Mouse (Mus musculus) thymus, postnatal 14 days (tissue): Measurements from ENCODE around the gene Mtor.

Experiments
- DNase-seq: peaks from one replicate; pipeline ENCODE4 v3.0.0; 2021

Mtor gene

DNA sequence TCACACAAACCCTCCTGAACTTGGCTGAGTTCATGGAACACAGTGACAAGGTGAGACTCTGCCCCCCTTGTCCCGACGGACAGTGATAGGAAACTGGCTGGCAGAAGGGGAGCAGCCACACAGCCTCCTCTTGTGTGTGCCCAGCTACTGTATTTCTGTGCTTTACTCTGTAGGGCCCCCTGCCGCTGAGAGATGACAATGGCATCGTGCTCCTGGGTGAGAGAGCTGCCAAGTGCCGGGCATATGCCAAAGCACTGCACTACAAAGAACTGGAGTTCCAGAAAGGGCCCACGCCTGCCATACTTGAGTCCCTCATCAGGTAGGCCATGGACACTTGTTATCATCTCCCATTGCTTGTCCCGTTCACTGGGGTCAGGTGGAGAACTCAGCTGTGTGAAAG, 43.0 kb downstream of the Mtor start:
- DNase-seq = no peak

DNA sequence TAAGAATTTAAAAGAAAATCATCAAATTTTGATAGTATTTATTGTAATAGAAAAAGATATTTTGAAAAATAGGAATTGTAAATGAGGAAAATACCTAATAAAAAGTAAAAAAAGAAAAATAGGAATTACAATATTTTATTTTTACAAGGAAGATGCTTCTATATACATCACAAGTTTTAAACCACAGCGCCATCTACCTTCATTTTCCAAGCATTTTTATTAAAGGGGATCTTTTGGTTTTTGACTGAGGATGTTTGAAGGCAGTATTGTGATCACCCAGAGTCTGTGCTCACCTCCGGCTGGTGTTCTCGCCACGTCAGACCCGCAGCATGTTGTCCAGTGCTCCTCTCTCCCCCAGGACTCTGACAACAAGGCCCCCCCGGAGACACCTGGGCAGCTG, 46.7 kb downstream of the Mtor start:
- no peak for DNase-seq

DNA sequence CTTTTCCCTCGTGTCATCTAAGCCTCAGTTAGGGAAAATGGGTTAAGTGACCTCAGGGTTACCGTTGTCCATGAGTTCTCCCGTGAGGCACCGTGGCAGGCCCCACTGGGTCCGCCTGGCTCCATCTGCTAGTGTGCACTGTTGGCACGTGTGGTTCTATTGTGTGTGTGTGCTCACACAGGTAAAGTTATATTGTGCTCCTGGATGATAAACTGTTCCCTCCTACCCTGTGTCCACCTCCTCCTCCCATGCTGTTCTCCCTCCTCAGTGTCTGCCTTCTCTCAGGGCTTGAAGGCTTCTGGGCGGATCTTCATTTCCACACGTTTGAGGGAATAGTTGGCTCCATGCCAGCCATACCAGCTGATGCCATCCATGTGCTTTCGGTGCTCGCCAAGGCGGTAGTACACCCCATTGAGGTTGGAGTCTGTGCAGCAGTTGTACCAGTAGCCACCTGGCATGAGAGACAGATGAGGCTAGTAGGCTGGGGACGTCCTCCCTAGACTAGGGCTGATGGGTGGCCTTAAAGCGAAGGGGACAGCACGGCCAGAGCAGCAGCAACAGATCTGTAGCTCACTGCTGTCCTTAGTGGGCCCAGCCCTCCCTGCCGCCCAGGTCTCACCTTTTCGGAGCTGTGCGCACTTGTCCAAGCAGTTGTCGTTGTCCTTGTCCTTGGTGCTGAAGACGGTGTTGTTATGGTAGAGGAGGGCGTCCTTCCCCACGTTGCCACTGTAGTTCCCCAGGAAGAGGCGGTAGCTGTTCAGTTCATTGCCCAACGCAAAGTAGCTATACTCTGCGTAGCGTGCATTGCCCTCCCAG, 47.7 kb downstream of the Mtor start:
- DNase-seq = no peak

DNA sequence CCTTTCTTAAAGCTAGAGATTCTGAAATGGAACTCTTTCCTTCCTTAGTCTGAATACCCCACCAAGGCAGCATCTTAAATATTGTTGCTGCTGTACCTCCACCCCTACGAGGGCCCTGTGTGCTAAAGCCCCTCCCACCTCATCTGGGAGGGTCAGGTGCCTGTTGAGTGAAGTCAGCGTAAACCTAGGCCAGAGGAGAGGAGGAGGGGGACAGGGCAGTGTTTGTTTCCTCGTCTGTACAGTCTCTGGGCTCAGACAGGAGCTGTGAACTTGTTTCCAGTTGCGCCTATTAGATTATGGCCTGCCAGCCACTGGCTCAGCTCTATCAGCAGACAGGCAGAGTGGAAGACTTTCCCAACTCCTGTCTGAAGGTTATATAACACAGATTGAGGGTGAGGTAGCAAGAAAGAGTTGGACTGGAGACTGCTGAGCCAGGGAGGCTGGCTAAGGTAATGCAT, 52.0 kb downstream of the Mtor start, which contains the start of gene Angptl7:
Gene Angptl7, minus strand, starts transcription at position 51 of the 458 bp plus-strand sequence.
- no peak for DNase-seq

DNA sequence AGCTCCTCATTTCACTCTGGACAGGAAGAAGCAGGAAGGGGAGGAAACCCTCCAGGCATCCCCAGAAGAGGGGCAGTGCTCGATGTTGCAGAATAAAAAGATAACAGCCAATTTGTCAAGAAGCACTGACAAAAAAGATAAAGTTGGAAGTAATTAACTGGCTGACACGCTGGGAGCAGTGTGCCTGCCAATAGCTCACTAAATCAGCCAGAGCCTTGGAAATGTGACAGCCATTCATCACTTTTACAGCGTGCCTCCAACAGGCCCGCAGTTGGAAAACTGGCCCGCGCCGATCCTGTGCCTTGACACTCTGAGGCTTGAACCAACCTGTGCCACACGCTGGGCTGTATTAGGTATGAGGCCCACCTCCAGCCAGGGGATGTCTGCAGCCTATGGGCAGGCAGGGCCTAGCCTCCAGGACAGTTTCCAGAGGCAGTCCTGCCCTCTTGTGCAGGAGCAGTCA, 56.1 kb downstream of the Mtor start:
- DNase-seq = no peak

DNA sequence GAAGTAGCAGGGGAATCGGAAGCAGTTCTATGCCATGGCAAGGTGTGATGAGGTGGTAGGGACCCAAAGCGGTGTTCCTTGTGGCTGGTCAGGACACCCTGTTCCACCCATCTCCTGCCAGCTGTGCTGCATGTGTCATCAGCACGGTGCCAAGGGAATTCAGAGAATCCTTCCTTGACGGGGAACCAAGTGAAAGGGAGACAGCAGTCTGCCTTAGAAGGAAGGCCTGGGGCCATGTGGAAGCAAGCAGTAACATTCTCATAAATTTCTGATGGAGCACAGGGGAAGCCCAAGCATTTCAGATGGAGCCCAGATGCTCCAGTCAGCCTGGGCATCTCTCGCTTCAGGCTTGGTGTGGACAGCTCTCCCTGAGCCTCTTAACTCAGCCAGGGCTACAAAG, 59.2 kb downstream of the Mtor start:
- DNase-seq = no peak

DNA sequence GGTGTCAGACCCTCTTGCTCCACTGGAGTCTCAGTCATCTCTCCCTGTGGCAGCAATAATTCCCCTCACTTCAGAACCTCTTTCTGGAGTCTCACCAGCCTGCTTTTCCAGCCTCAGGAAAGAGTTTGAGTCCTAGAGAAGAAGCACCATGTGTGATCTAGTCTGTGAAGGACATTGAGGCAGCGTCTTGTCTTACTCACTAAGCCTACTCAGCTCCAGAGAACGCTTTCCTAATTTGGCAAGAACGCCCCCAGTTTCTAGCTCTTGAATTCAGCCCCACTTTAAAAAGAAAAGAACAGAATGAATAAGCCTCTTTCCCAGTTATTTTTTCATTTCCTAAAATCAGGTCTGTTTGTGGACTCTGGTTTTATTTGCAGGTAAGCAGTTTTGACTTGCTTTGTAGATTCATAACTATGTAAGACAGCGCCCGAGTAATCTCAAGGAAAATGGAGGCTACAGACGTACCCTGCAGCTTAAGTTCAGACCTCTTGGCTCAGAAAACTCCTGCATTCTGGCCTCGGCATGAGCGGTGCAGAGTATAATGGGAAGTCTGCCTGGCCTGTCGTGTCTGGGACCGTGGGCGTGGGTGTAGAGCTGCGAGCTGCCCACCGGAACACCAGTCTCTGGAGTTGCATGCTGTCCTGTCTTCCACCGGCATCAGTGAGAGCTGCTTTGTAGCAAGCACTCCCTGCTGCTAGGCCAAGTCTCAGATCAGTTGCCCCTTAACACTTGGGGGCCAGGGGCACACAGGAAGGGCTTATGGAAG, 59.9 kb downstream of the Mtor start:
- DNase-seq = no peak

DNA sequence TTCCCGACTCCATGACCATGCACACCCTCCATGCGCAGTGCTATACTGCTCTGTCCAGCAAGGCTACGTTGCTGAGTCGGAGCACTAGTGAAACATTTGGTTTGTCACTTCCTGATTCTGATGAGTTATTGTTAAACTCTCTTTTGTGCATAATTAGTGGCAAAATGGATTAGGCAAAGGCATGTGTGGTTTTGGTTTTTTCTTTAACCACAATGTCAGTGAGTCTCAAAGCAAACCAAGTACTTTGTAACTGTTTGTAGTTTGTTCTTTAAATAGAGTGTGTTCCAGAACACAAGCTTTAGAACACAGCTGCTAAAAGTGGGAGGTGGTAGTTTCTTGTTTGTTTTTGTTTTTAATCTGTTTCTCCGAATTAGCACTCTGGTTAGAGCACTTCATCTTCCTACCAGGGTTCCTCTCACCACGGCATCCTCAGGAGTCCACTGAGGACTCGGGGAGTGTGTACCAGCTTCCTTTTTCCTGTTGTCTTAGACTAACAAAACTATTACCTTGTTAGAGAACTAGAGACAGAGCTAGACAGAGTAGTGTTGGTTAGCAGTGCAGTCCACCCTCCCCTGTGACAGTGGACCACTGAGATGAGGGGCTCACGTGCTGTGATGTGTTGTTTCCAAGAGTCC, 61.2 kb downstream of the Mtor start:
- no peak for DNase-seq

DNA sequence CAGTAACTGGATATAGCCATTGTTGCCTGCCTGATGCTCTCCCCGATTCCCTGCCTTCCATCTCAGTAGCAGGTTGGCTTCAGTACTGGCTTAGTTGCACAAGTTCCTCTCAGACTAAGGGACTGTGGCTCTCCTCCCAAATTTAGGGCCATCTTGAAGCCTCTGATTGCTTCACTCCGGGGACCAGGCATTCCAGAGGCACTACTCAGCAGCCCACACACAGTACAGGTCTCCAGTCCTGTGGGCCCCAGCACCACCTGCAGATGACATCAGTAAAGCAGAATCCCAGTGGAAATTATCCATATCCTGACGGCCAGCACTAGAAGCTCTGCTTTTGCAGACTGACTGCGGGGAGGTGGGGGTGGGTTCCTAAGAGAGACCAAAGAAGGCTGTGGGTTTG, 62.3 kb downstream of the Mtor start:
- no peak for DNase-seq

DNA sequence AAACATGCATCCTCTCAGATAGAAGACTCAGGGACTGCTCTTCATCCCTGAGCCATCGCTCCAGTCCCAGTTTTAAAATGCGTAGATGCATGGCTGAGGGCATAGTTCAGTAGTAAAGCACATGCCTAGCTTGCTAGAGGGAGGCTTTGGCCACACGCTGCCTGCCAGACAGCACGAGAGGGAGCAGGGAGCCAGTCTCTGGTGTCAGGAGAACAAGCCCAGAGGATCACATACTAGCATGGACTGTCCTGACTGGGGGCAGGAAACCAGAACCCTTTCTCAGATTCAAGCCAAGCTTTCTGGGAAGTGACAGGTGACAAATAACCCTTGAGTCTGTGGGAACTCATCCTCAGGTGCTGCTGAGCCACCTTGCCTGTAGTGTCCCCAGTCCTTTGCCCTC, 62.9 kb downstream of the Mtor start:
- DNase-seq = no peak

DNA sequence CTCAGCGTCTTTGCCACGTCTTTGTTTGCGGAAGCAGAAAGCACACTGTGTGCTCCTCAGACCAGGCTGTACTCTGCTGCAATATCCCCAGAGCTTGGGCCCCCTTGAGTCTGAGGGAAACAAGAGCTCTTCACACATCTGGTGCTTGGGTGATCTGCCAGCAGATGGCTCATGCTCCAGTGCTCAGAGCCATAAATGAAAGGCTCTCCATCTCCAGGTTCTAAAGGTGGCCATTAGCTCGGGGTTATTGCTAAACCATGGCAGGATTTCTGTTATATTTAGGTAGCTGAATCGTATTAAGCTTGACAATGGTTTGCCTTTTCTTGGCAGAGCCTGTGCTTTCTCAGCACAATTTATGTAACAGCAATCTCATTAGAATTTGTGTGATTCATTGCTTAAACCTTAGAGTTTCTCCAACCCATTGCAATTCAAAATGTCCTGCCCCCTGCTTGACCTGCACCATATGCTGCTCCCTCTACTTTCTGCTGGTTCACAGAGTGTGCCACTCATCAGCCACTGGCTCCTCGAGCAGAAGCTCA, 64.7 kb downstream of the Mtor start:
- DNase-seq = no peak

DNA sequence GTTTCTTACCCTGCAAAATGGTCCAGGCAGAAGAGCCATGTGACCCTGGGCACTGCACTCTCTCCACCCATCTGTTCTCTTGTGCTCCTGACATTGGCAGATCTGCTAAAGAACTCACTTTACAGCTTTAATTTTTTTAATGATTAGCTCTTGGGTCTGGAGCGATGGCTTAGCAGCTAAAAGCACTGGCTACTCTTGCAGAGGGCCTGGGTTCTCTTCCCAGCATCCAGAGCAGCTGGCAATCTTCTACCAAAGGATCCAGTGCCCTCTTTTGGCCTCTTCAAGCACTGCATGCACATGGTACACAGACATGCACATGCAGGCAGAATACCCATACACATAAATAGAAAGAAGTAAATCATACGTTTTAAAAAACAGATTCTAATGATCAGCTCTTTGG, 66.9 kb downstream of the Mtor start:
- DNase-seq = peak; percentile 33

DNA sequence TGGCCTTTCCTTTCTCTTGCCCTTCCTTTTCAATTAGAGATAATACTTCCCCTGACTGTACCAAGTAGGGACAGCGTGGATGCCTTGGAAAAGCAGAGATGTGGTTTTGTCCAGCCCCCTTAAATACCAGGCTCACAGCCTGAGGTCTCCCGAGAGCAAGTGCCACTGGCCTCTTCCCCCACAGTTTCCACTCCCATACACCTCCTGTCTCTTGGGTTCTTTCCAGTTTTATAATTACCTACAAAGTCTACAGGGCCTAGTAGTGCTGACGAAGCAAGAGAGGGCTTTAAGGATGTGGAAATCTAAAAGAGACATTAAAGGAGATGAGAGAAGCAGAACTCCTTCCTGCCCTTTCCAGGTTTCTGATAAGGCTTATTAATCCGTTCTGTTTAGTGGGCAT, 69.4 kb downstream of the Mtor start:
- DNase-seq = no peak

DNA sequence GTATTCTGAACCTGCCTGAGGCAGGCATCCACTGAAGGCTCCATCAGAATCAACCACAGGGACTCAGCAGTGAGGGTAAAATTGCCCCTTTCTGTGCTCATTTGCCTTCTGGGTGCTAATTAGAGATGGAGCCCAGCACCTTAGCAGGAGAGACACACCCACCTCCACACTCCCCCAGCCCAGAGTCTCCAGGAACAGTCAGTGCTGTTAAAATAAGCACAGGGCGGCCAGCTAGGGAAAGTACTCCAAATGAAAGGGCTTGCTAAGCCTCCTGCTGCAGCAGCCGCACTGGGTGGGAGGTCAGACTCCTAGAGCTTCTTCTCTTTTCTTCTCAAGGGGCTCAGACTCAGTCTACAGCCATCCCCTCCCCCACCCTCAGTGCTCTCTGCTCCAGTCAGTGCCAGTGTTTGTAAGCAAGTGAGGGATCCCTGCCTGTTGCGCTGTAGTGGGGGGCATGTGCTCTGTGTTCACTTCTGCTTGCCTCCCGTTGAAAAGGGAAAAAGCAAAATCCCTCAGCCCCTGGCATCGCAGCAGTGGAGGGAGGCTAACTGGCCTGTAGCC, 69.9 kb downstream of the Mtor start:
- DNase-seq = no peak

DNA sequence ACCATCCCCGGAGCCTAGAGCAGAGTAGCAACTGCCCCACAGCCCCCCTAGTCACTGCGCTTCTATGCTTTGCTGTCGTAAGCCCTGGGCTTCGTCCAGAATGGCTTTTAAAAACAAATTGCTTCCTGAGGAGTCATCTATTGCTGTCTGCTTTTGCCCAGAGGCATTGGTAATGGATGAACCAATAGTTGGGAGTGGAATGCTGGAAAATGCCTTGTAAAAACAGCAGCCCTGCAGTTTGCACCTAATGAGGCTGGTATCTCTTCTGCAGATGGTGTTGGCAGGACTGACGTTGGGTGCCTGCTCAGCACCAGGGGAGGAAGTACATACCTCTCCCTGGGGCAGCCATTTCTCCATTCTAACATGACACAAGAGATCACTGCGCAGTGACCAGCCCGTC, 75.1 kb downstream of the Mtor start:
- no peak for DNase-seq

DNA sequence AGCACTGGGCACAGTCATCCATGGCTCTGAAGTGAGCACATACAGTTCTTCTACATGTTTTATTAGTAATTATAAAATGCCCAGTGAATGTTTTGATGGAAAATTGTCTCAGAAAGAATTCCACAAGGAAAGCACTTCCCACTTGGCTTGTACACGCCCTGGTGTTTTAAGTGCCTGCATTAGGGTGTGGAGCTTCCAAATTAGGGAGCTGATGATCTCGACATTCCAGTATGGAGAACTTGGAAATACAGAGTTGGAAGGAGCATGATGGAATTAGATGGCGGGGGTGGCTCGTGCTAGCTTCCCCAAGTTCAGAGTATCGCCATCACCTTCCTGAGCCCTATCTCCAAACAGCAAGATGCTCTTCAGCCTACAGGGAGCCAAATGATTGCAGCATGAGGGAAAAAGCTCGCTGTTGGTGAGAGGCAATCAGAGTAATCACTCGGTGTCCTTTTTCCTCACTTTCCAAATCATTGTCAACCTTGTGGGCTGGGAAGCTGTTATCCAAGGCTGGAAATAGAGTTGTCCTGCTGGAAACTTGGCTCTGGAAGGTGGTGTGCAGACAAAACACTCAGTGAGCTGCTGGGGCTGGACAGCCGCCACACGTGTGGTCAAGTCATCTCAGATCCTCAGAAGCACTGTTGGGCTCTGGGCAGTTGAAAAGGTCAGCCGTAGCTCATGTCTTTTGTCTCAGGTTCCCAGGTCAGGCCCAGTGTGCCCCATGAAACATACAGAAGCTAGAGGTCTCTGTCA, 78.9 kb downstream of the Mtor start:
- no peak for DNase-seq

DNA sequence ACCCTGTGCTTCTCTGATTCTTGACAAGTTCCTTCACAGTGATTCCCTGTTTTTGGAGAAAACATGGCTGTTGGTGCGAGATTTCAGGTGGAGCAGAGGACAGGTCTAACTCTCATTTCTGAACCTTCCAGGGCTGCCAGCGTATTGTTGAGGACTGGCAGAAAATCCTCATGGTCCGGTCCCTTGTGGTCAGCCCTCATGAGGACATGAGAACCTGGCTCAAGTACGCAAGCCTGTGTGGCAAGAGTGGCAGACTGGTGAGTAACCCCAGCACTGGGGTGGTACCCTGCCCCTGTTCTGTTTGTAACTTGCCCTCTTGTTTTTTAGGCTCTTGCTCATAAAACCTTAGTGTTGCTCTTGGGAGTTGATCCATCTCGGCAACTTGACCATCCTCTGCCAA, 81.9 kb downstream of the Mtor start:
- no peak for DNase-seq

DNA sequence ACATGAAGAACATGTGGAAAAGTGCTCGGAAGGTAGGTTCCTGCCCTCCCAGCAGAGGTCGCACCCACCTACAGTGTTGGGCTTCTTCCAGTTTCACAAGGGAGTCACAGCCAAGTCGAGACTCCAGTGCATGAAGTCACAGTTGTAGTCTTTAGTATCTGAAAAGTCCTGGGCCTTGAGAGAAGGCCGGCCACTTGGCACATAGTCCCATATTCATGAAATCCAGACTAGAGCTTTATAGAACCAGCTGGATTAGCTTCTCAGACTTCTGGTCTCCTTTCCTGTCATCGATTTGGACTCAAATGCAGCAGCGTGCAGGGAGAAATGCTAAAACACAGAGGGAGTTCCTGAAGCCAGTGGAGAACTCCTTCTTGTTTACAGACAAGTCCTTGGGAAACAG, 82.4 kb downstream of the Mtor start:
- no peak for DNase-seq

DNA sequence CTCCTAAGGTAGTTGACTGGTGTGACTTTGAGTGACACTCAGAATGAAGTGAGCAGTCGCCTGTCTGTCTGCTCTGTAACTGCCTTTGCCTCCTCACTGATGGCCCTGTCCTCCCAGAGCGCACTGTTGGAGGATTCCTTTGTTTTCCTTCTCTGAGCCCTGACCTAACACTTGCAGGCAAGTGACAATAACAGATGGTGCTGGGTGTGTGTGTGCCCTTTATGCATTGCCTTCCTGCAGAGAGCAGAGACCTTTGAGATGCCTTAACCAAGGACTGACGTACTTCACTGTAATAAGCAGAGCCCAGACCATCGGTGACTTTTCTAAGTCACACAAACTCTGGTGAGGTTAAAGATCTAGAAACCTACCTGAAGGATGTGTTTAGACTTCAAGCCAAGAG, 82.9 kb downstream of the Mtor start:
- DNase-seq = no peak

DNA sequence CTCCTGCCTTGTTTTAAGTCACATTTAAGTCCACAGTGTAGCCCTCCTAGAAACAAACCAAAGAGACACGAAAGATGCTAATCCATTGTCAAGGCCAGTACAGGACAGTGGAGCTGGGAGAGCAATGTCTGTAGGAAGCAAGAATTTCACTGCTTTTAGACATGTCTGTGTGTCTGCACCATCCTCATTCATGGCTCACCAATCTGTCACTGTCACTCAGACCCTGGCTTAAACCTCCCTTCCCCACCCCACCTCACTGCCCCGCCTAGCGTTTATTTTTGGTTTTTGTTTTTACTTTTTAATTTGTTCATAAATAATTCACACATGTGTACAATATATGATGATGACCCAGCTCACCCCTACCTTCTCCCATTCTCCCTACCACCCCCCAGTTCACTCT, 84.1 kb downstream of the Mtor start:
- no peak for DNase-seq

DNA sequence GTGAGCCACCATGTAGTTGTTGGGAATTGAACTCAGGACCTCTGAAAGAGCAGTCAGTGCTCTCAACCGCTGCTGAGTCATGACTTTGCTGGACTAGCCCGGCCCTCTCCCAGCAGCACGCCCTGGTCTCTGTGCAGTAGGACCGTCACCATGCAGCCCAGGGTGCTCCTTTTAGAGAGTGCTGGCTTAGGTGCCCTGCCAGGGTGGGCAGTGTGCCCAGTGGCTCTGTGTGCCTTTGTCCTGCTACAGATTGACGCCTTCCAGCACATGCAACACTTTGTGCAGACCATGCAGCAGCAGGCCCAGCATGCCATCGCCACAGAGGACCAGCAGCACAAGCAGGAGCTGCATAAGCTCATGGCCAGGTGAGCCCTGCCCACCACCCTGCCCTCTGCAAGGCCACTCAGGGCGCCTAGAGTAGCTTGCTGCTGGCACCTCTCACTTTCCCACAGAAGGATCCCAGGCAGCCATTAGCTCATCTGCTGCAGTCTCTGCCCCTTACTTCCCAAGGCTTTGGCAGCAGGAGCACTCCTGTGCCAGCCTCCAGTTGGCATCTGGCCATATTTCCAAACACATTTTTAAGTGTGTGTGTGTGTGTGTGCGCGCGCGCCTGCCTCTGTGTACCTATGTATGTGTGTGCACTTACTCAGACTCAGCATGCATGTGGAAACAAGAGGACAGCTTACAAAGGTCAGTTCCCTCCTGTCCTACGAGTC, 85.4 kb downstream of the Mtor start:
- DNase-seq = no peak

DNA sequence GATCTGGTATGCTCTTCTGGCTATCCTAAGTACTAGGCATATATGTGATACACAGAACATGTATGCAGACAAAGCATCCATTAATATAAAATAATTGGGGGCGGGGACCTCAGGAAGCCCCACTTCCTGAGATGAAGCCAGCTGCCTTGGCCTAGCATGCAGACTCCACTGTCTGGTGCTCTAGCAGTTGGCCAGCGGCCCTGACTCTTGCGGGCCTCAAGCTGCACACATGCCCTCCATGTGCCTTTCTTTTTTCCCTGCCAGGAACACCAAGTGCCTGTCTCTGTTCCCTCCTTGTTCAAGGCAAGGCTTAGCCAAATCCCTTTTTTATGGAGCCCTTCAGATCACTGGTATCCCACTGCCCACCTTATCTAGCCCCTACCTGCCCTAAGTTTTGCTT, 87.5 kb downstream of the Mtor start:
- no peak for DNase-seq
